Mouse (Mus musculus): ENCODE data around the gene Rpl35. TPM values are rescaled to one million over a fixed set of nuclear protein-coding genes. Genes with fewer than 3 reads are reported as not detected.

Gene Rpl35
- polyA plus RNA-seq, 2 experiments, result 465 to 714 TPM

- no peak overlapping the region for H3K9ac ChIP-seq (replicated peaks)
- TF ChIP-seq EP300 (IDR thresholded peaks at IDR 0.05; ENCODE audit: low read depth) (no peak), CTCF (IDR thresholded peaks at IDR 0.05; ENCODE audit: low read depth) (no peak)
- peaks cover 35% of the 10 kb centered on the region for H3K36me3 ChIP-seq (replicated peaks; ENCODE audit: control insufficient read depth, insufficient read depth, low read depth)
- ATAC-seq (ENCODE audit: insufficient read depth) (no peak), DNase-seq (ENCODE audit: low read depth in 3 of 3, low spot score in 3 of 3) (no peak)
- H3K4me3 ChIP-seq (ENCODE audit: insufficient read depth in 1 of 2, low read depth in 2 of 2, low read length in 2 of 2), result no peak overlapping the region
- no peak overlapping the region for H3K27ac ChIP-seq
- H3K4me1 ChIP-seq (replicated peaks; ENCODE audit: control insufficient read depth in 2 of 2, insufficient read depth in 2 of 2, low read length in 1 of 2), result peaks cover 13 to 29% of the 10 kb centered on the region in 2 experiments
- WGBS (ENCODE audit: insufficient replicate concordance), result 64% methylated on average over 8 of the region's 8 CpGs
- no peaks in the 10 kb centered on the region for H3K9me3 ChIP-seq (ENCODE audit: control insufficient read depth, low read length)
- no peaks in the 10 kb centered on the region for H3K27me3 ChIP-seq (ENCODE audit: control insufficient read depth, insufficient read depth, low read length)
- no peak overlapping the region for H3K4me2 ChIP-seq (ENCODE audit: low read depth)
Measured at GRCm38 (mm10) chr2:38999910-39000586, 5.4 kb downstream of the Rpl35 start.

GRCm38 (mm10) chr2:38999381-38999780, 6.0 kb downstream of the Rpl35 start:
- Histone ChIP-seq H3K9ac (replicated peaks) (no peak overlapping the region), H3K27ac (no peak overlapping the region)
- 39% methylated on average over 4 of the region's 4 CpGs for WGBS (ENCODE audit: insufficient replicate concordance)

GRCm38 (mm10) chr2:38997386-38998374, 7.7 kb downstream of the Rpl35 start, which contains the start of gene Wdr38:
Wdr38 (plus strand) TSS chr2:38997476.
- Histone ChIP-seq H3K36me3 (replicated peaks; ENCODE audit: control insufficient read depth, insufficient read depth, low read depth) (peaks cover 25% of the 10 kb centered on the region), H3K4me1 (replicated peaks; ENCODE audit: control insufficient read depth in 2 of 2, insufficient read depth in 2 of 2, low read length in 1 of 2) (peaks cover 4 to 14% of the 10 kb centered on the region in 2 experiments), H3K9ac (replicated peaks) (peak within 1 kb of the TSS; percentile 69), H3K27ac (peak within 1 kb of the TSS; percentile 37), H3K4me2 (ENCODE audit: low read depth) (peak within 1 kb of the TSS; percentile 78), H3K27me3 (ENCODE audit: control insufficient read depth, insufficient read depth, low read length) (no peaks in the 10 kb centered on the region), H3K9me3 (ENCODE audit: control insufficient read depth, low read length) (no peaks in the 10 kb centered on the region), H3K4me3 (ENCODE audit: insufficient read depth in 1 of 2, low read depth in 2 of 2, low read length in 2 of 2) (peak within 1 kb of the TSS; percentile 57 to 63)
- DNase-seq (ENCODE audit: low read depth in 3 of 3, low spot score in 3 of 3) (peak; percentile 62 to 75 (median 65)), ATAC-seq (ENCODE audit: insufficient read depth) (peak; percentile 85)
- TF ChIP-seq EP300 (IDR thresholded peaks at IDR 0.05; ENCODE audit: low read depth), result no peak
- TF ChIP-seq CTCF (IDR thresholded peaks at IDR 0.05; ENCODE audit: low read depth), result peak; percentile 99
- WGBS (ENCODE audit: insufficient replicate concordance), result 10% methylated on average over 33 of the region's 33 CpGs

More at GRCm38 (mm10) chr2:38999381-38999780, 6.0 kb downstream of the Rpl35 start:
- Histone ChIP-seq H3K4me1 (replicated peaks; ENCODE audit: control insufficient read depth in 2 of 2, insufficient read depth in 2 of 2, low read length in 1 of 2) (peaks cover 13 to 28% of the 10 kb centered on the region in 2 experiments), H3K9me3 (ENCODE audit: control insufficient read depth, low read length) (no peaks in the 10 kb centered on the region), H3K4me3 (ENCODE audit: insufficient read depth in 1 of 2, low read depth in 2 of 2, low read length in 2 of 2) (no peak overlapping the region), H3K4me2 (ENCODE audit: low read depth) (no peak overlapping the region), H3K27me3 (ENCODE audit: control insufficient read depth, insufficient read depth, low read length) (no peaks in the 10 kb centered on the region), H3K36me3 (replicated peaks; ENCODE audit: control insufficient read depth, insufficient read depth, low read depth) (peaks cover 35% of the 10 kb centered on the region)
- DNase-seq (ENCODE audit: low read depth in 3 of 3, low spot score in 3 of 3) (no peak), ATAC-seq (ENCODE audit: insufficient read depth) (no peak)
- no peak for TF ChIP-seq CTCF (IDR thresholded peaks at IDR 0.05; ENCODE audit: low read depth)
- TF ChIP-seq EP300 (IDR thresholded peaks at IDR 0.05; ENCODE audit: low read depth), result no peak

DNA sequence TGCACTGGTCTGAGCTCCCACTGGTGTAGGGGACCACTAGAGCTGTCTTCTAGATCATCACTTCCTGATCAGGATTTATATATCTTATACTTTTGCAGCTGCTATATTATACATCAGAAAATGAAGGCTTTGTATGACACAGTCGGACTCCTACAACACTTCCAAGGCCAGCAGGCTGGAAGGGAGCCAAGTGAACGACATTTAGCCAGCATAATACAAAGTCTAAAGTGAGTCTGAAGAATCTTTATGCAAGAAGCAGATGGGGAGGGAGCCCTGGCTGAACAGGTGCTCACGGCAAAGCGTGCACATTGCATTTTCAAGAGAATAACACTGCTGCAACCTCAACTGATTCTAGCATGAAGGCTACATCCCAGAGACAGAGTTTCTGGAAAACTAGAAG, 13.0 kb downstream of the Rpl35 start:
- TF ChIP-seq CTCF (IDR thresholded peaks at IDR 0.05; ENCODE audit: low read depth), result no peak
- no peak for TF ChIP-seq EP300 (IDR thresholded peaks at IDR 0.05; ENCODE audit: low read depth)
- Histone ChIP-seq H3K4me1 (replicated peaks; ENCODE audit: control insufficient read depth in 2 of 2, insufficient read depth in 2 of 2, low read length in 1 of 2) (peaks cover 11 to 25% of the 10 kb centered on the region in 2 experiments), H3K27me3 (ENCODE audit: control insufficient read depth, insufficient read depth, low read length) (no peaks in the 10 kb centered on the region), H3K9me3 (ENCODE audit: control insufficient read depth, low read length) (no peaks in the 10 kb centered on the region), H3K27ac (no peak overlapping the region), H3K36me3 (replicated peaks; ENCODE audit: control insufficient read depth, insufficient read depth, low read depth) (no peaks in the 10 kb centered on the region), H3K4me2 (ENCODE audit: low read depth) (no peak overlapping the region), H3K9ac (replicated peaks) (no peak overlapping the region), H3K4me3 (ENCODE audit: insufficient read depth in 1 of 2, low read depth in 2 of 2, low read length in 2 of 2) (no peak overlapping the region)
- ATAC-seq (ENCODE audit: insufficient read depth) (no peak), DNase-seq (ENCODE audit: low read depth in 3 of 3, low spot score in 3 of 3) (no peak)
- 64% methylated on average over 4 of the region's 4 CpGs for WGBS (ENCODE audit: insufficient replicate concordance)

GRCm38 (mm10) chr2:38992004-38992403, 13.4 kb downstream of the Rpl35 start:
- 34% methylated on average over 4 of the region's 4 CpGs for WGBS (ENCODE audit: insufficient replicate concordance)
- Histone ChIP-seq H3K27me3 (ENCODE audit: control insufficient read depth, insufficient read depth, low read length) (no peaks in the 10 kb centered on the region), H3K9ac (replicated peaks) (no peak overlapping the region), H3K4me3 (ENCODE audit: insufficient read depth in 1 of 2, low read depth in 2 of 2, low read length in 2 of 2) (no peak overlapping the region), H3K4me1 (replicated peaks; ENCODE audit: control insufficient read depth in 2 of 2, insufficient read depth in 2 of 2, low read length in 1 of 2) (peaks cover 13 to 22% of the 10 kb centered on the region in 2 experiments), H3K27ac (no peak overlapping the region), H3K9me3 (ENCODE audit: control insufficient read depth, low read length) (no peaks in the 10 kb centered on the region), H3K4me2 (ENCODE audit: low read depth) (no peak overlapping the region), H3K36me3 (replicated peaks; ENCODE audit: control insufficient read depth, insufficient read depth, low read depth) (no peaks in the 10 kb centered on the region)
- ATAC-seq (ENCODE audit: insufficient read depth), result no peak
- no peak for DNase-seq (ENCODE audit: low read depth in 3 of 3, low spot score in 3 of 3)
- TF ChIP-seq EP300 (IDR thresholded peaks at IDR 0.05; ENCODE audit: low read depth), result no peak
- TF ChIP-seq CTCF (IDR thresholded peaks at IDR 0.05; ENCODE audit: low read depth), result no peak

Measured in liver, embryonic 14.5 days (tissue).